Mouse (Mus musculus) adrenal gland, postnatal 0 days (tissue): ENCODE measurements around the gene Pus1. TPM values are rescaled to one million over a fixed set of nuclear protein-coding genes. Genes with fewer than 3 reads are reported as not detected.

Experiments used
- polyA plus RNA-seq: library from polyadenylated mRNA; unstranded; fragments of >200 nt; fragmentation: Nextera tagmentation; extraction: Ambion mirVana; gene quantifications from 2 replicates; pipeline ENCODE4 v1.2.1, GENCODE M21; 2015

The Pus1 gene
- polyA plus RNA-seq = 14.3 and 26.5 TPM in 2 replicates

DNA sequence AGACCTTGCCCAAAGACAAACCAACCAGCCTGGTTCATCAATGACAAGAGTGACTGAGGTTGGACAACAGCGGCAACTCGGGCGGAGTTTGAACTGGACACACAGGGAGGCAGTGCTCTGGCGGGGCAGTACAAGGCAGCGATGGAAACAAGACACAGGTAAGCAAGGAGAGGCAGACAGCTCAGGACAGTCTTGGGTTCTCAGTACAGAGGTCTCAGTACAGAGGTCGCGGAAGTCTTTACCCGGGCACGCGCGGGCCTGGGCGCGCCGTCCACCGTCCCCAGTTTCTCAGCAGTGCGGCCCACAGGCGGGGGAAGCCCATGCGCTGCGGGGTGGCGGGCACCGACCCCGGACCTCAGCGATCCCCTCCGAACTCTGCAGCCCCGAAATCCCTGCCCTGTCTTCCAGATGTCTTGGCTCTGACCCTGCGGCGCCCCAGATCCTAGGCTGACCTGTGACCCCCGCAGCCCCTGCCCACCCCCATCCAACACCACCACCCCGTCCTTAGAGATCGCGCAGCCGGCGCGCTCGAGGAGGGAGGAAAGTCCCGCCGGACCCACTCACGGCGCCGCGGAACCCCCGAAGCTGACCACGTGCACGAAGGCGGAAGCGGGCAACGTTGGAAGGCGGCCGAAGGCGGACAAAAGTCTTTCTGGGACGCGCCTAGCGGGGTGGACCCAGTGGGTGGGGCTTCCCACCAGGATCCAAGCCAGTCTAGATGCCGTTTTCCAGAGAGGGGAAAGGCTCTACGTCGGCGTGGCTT, at the start of gene Pus1:
Gene Pus1 (minus strand): TSS at position 662 of the 763 bp plus-strand sequence.

GRCm38 (mm10) chr5:110809667-110810325, 29.3 kb upstream of the Pus1 start, which contains the start of gene Ulk1:
Ulk1 (minus strand) TSS chr5:110810097.

DNA sequence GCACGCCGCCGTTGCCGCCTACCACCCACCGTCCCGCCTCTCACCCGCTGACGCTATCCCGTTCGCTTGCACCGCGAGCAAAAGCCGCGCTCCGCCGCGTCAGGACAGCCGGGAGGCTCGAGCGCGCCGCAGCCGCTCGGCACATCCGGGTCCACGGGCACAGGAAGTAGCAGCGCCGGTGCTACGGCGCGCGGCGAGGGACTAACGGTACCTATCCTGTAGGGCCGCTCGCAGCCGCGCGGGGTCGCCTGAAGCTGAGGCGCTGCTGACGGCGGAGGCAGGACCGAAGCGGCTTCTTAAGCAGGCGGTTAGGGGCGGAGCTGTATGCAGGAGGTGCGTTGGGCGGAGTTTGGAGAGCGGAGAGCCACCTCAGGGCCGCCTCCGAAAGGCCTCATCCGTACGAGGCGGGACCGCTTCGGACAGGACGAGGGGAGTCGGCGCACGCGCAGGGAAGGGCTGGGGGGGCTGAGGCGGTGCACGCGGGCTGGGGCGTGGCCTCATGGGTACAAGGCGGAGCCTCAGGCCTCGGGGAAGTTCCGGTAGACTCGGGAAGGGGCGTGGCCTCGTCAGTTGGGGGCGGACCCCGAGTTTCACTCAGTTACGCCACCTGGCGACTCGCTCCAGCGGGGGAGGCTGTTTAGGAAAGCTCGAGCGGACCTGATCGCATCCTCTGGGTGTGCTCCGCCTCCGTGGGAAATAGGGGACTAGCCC, 9.9 kb downstream of the Pus1 start, which contains the start of gene Ep400:
Gene Ep400 (minus strand): TSS at position 270 of the 711 bp plus-strand sequence.

Other genes with a start within 250 kb of the Pus1 start
- gene Galnt9, start 236.3 kb downstream of the Pus1 start, polyA plus RNA-seq = 0.36 and 0.77 TPM in 2 replicates
- gene Noc4l, start 127.2 kb downstream of the Pus1 start, polyA plus RNA-seq = 15.9 and 20.4 TPM in 2 replicates
- 10.6 and 13.8 TPM in 2 replicates for gene Ddx51, start 127.2 kb downstream of the Pus1 start, polyA plus RNA-seq
- gene Ep400, start 9.9 kb downstream of the Pus1 start, polyA plus RNA-seq = 18.8 and 25.5 TPM in 2 replicates
- 11.2 and 12.0 TPM in 2 replicates for gene Ulk1, start 29.4 kb upstream of the Pus1 start, polyA plus RNA-seq
- gene Hscb, start 59.1 kb upstream of the Pus1 start, polyA plus RNA-seq = 47.8 and 53.3 TPM in 2 replicates
- gene Chek2, start 59.3 kb upstream of the Pus1 start, polyA plus RNA-seq = 13.9 and 17.3 TPM in 2 replicates
- 6.8 and 7.5 TPM in 2 replicates for gene Ttc28, start 99.1 kb upstream of the Pus1 start, polyA plus RNA-seq